Mouse (Mus musculus) forebrain, embryonic 11.5 days (tissue): ENCODE data around the gene Psmd11. TPM values are rescaled to one million over a fixed set of nuclear protein-coding genes. Genes with fewer than 3 reads are reported as not detected.
A peak's percentile ranks its signal among the peaks of the same experiment; 100 is the strongest.

ENCODE experiments used
- ATAC-seq: fragments of 200-750 bp; cut with Nextera tagmentation; replicated peaks from 2 replicates; pipeline ENCODE4 v1.8.0; 2017; ENCODE audit warnings: moderate TSS enrichment; ENCODE audit not compliant: low FRiP score
- DNase-seq: peaks from one replicate; pipeline ENCODE4 v3.0.0-alpha.2; 2017; ENCODE audit warnings: low spot score
- H3K27ac ChIP-seq: fragments of 300-500 bp; sonication (generic); 2 replicates; pipeline ENCODE4 v1.5.1; 2014; ENCODE audit warnings: low read depth, low read length
- H3K27me3 ChIP-seq: fragments of 300-500 bp; sonication (generic); 2 replicates; pipeline ENCODE4 v1.6.1; 2014; ENCODE audit warnings: mild to moderate bottlenecking, low read length, mixed read lengths; ENCODE audit not compliant: control insufficient read depth, insufficient read depth
- H3K36me3 ChIP-seq: fragments of 300-500 bp; sonication (generic); 2 replicates; pipeline ENCODE4 v1.6.1; 2014; ENCODE audit warnings: mild to moderate bottlenecking, low read length, moderate library complexity, mixed read lengths; ENCODE audit not compliant: control insufficient read depth, insufficient read depth
- H3K4me1 ChIP-seq: fragments of 300-500 bp; sonication (generic); replicated peaks from 2 replicates; pipeline ENCODE4 v1.6.1; 2014; ENCODE audit warnings: low read length, mixed read lengths; ENCODE audit not compliant: control insufficient read depth, insufficient read depth
- H3K4me2 ChIP-seq: fragments of 300-500 bp; sonication (generic); 2 replicates; pipeline ENCODE4 v1.6.1; 2014; ENCODE audit warnings: low read depth, mild to moderate bottlenecking, low read length, moderate library complexity, mixed read lengths; ENCODE audit not compliant: severe bottlenecking
- H3K4me3 ChIP-seq: fragments of 300-500 bp; sonication (generic); 2 replicates; pipeline ENCODE4 v1.5.1; 2014; ENCODE audit warnings: low read depth, low read length
- H3K9ac ChIP-seq: fragments of 300-500 bp; sonication (generic); 2 replicates; pipeline ENCODE4 v1.6.1; 2014; ENCODE audit warnings: low read length
- H3K9me3 ChIP-seq: fragments of 300-500 bp; sonication (generic); 2 replicates; pipeline ENCODE4 v1.6.1; 2016; ENCODE audit warnings: low read length, mixed read lengths; ENCODE audit not compliant: control insufficient read depth
- WGBS: fragments of 180-500 bp; shearing (Covaris S2); extraction: QIAGEN DNeasy Blood & Tissue Kit; methylation state at CpG from one replicate; pipeline ENCODE4 v1.1.7; 2014; 5-methylcytosine and 5-hydroxymethylcytosine counted together
- polyA plus RNA-seq: library from polyadenylated mRNA; unstranded; fragments of >200 nt; fragmentation: Nextera tagmentation; extraction: Ambion mirVana; gene quantifications from 2 replicates; pipeline ENCODE4 v1.2.1, GENCODE M21; 2014

Psmd11 gene
- polyA plus RNA-seq, 1 experiment from 2014 or later, result 333 TPM

- 49% methylated on average over 19 of the region's 19 CpGs for WGBS
- no peak overlapping the region for H3K9ac ChIP-seq
- peak overlapping the region; percentile 66; the same call in 1 of the 2 replicates for H3K27ac ChIP-seq
Measured at GRCm38 (mm10) chr11:80508361-80509175, 80.2 kb downstream of the Psmd11 start.

GRCm38 (mm10) chr11:80509176-80509506, 80.7 kb downstream of the Psmd11 start:
- no peak for DNase-seq
- Histone ChIP-seq H3K27me3 (no peaks in the 10 kb centered on the region), H3K4me1 (peaks cover 16% of the 10 kb centered on the region; the same call in 1 of the 2 replicates), H3K4me3 (no peak overlapping the region), H3K27ac (peak overlapping the region; percentile 66; the same call in 1 of the 2 replicates), H3K9ac (no peak overlapping the region), H3K9me3 (no peaks in the 10 kb centered on the region), H3K4me2 (no peak overlapping the region), H3K36me3 (no peaks in the 10 kb centered on the region)
- no peak for ATAC-seq
- WGBS, result 79% methylated on average over 5 of the region's 5 CpGs

More at GRCm38 (mm10) chr11:80508361-80509175, 80.2 kb downstream of the Psmd11 start:
- no peaks in the 10 kb centered on the region for H3K36me3 ChIP-seq
- DNase-seq (no peak), ATAC-seq (no peak)
- no peaks in the 10 kb centered on the region for H3K27me3 ChIP-seq
- H3K4me3 ChIP-seq, result no peak overlapping the region
- no peaks in the 10 kb centered on the region for H3K9me3 ChIP-seq
- peaks cover 20% of the 10 kb centered on the region for H3K4me1 ChIP-seq
- H3K4me2 ChIP-seq, result no peak overlapping the region

GRCm38 (mm10) chr11:80510124-80510523, 81.7 kb downstream of the Psmd11 start:
- Histone ChIP-seq H3K4me1 (peaks cover 7% of the 10 kb centered on the region; the same call in 1 of the 2 replicates), H3K4me2 (no peak overlapping the region), H3K36me3 (no peaks in the 10 kb centered on the region), H3K9ac (no peak overlapping the region), H3K27me3 (no peaks in the 10 kb centered on the region), H3K4me3 (no peak overlapping the region), H3K27ac (no peak overlapping the region), H3K9me3 (no peaks in the 10 kb centered on the region)
- 87% methylated on average over 10 of the region's 10 CpGs for WGBS
- DNase-seq (no peak), ATAC-seq (no peak)

GRCm38 (mm10) chr11:80512313-80513056, 84.1 kb downstream of the Psmd11 start:
- H3K4me1 ChIP-seq, result peaks cover 7% of the 10 kb centered on the region; the same call in 1 of the 2 replicates
- ATAC-seq (no peak), DNase-seq (no peak)
- 67% methylated on average over 19 of the region's 19 CpGs for WGBS
- H3K27ac ChIP-seq, result no peak overlapping the region
- no peaks in the 10 kb centered on the region for H3K9me3 ChIP-seq
- H3K36me3 ChIP-seq, result no peaks in the 10 kb centered on the region
- no peak overlapping the region for H3K4me3 ChIP-seq
- H3K27me3 ChIP-seq, result no peaks in the 10 kb centered on the region
- H3K4me2 ChIP-seq, result no peak overlapping the region
- no peak overlapping the region for H3K9ac ChIP-seq

GRCm38 (mm10) chr11:80513796-80514195, 85.4 kb downstream of the Psmd11 start:
- Histone ChIP-seq H3K27ac (no peak overlapping the region), H3K4me3 (no peak overlapping the region), H3K27me3 (no peaks in the 10 kb centered on the region), H3K4me1 (peaks cover 12% of the 10 kb centered on the region), H3K9me3 (no peaks in the 10 kb centered on the region), H3K36me3 (no peaks in the 10 kb centered on the region), H3K4me2 (no peak overlapping the region), H3K9ac (no peak overlapping the region)
- ATAC-seq (no peak), DNase-seq (no peak)
- WGBS, result 77% methylated on average over 7 of the region's 7 CpGs

GRCm38 (mm10) chr11:80515346-80515745, 86.9 kb downstream of the Psmd11 start:
- DNase-seq (no peak), ATAC-seq (no peak)
- H3K9me3 ChIP-seq, result no peaks in the 10 kb centered on the region
- peaks cover 17% of the 10 kb centered on the region for H3K4me1 ChIP-seq
- no peak overlapping the region for H3K9ac ChIP-seq
- H3K36me3 ChIP-seq, result no peaks in the 10 kb centered on the region
- H3K27ac ChIP-seq, result peak overlapping the region; percentile 50
- no peak overlapping the region for H3K4me2 ChIP-seq
- WGBS, result 59% methylated on average over 1 of the region's 1 CpGs
- H3K4me3 ChIP-seq, result no peak overlapping the region
- H3K27me3 ChIP-seq, result no peaks in the 10 kb centered on the region

DNA sequence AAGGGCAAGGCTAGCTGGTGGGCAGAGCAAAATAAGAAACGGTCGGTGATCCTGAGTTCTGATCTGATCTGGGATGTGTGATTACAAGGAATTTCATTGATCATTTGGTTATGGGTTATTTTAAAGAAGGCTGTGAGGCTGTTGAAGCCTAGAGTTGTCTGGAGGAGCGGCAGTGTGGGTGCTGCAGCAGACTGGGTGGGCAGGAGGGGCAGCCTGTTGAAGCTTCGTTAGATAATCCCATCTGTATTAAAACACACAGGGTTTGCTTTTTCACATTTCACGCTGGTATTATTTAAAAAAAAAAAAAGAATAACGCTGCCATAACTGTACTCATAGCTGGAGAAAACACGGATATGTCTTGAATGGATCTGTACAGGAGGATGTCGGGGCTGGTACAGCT, 87.5 kb downstream of the Psmd11 start:
- Histone ChIP-seq H3K9ac (no peak overlapping the region), H3K36me3 (no peaks in the 10 kb centered on the region), H3K4me2 (no peak overlapping the region), H3K27me3 (no peaks in the 10 kb centered on the region), H3K4me1 (peaks cover 17% of the 10 kb centered on the region), H3K9me3 (no peaks in the 10 kb centered on the region), H3K4me3 (no peak overlapping the region), H3K27ac (no peak overlapping the region)
- ATAC-seq, result no peak
- WGBS, result 82% methylated on average over 8 of the region's 8 CpGs
- no peak for DNase-seq

DNA sequence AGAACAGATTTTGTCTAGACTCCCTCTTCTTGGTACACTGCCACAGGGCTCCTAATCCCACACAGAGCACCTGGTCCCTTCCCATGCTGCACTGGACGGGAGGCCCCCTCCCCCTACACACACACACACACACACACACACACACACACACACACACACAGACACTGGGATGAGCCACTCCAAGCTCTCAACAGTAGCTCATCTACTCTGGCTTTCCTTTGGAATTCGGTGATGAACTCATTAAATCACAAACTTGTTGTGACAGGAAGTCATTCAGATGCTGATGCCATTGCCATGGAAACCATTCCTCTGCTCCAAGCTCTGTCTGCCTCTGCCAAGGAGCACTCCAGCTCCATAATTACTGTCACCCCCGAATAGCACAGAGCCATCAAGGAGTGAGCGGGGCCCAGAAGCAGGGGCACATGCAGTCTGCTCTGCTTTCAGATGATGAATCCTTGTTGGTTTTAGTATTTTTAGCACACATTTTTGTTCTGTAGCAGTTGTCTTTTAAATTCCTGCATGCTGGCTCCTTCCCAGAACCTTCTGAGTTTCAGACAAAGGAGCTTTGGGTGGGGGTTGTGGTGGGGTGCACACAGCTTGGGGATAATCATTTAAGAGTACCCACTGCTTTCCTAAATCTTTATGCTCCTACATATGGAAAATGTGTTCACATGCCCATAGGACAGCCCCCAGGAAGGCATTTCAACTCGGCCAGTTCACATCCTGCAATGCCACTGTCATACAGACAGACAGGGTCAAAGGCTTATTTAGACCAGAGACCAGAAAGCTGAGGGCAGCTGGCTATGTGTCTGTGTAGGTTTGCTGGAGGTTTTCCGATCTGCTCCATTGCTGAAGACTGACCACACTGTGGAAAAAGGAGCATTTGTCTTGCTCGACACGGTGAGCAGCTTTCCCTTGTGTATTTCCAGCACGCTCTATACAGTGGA, 90.3 kb downstream of the Psmd11 start:
- peak; percentile 95 for ATAC-seq
- peak overlapping the region; percentile 82 for H3K27ac ChIP-seq
- H3K9me3 ChIP-seq, result no peaks in the 10 kb centered on the region
- peaks cover 15% of the 10 kb centered on the region for H3K4me1 ChIP-seq
- H3K4me2 ChIP-seq, result no peak overlapping the region
- H3K36me3 ChIP-seq, result no peaks in the 10 kb centered on the region
- no peak overlapping the region for H3K4me3 ChIP-seq
- WGBS, result 40% methylated on average over 9 of the region's 9 CpGs
- no peak overlapping the region for H3K9ac ChIP-seq
- H3K27me3 ChIP-seq, result no peaks in the 10 kb centered on the region
- peak; percentile 76 for DNase-seq
